Mouse (Mus musculus) limb, embryonic 13.5 days (tissue): Measurements from ENCODE around the gene Slc46a3. TPM values are rescaled to one million over a fixed set of nuclear protein-coding genes. Genes with fewer than 3 reads are reported as not detected.

Experiments
- ATAC-seq: fragments of 200-750 bp; cut with Nextera tagmentation; 2 replicates; pipeline ENCODE4 v1.8.0; 2017; ENCODE audit warnings: low read depth, moderate number of reproducible peaks, moderate TSS enrichment; ENCODE audit not compliant: low FRiP score
- H3K27ac ChIP-seq: fragments of 300-500 bp; sonication (generic); 2 replicates; pipeline ENCODE4 v1.5.1; 2015; ENCODE audit warnings: inconsistent platforms, mild to moderate bottlenecking, moderate library complexity
- H3K27me3 ChIP-seq: fragments of 300-500 bp; sonication (generic); 2 replicates; pipeline ENCODE4 v1.6.1; 2015; ENCODE audit warnings: mild to moderate bottlenecking, inconsistent platforms
- H3K36me3 ChIP-seq: fragments of 300-500 bp; sonication (generic); 2 replicates; pipeline ENCODE4 v1.6.1; 2015; ENCODE audit warnings: inconsistent platforms, mild to moderate bottlenecking, moderate library complexity
- H3K4me1 ChIP-seq: fragments of 300-500 bp; sonication (generic); 2 replicates; pipeline ENCODE4 v1.6.1; 2015; ENCODE audit warnings: inconsistent platforms
- H3K4me2 ChIP-seq: fragments of 300-500 bp; sonication (generic); replicated peaks from 2 replicates; pipeline ENCODE4 v1.6.1; 2015; ENCODE audit warnings: inconsistent platforms, mild to moderate bottlenecking, moderate library complexity
- H3K4me3 ChIP-seq: fragments of 300-500 bp; sonication (generic); 2 replicates; pipeline ENCODE4 v1.5.1; 2015; ENCODE audit warnings: moderate library complexity, mild to moderate bottlenecking, inconsistent platforms
- H3K9ac ChIP-seq: fragments of 300-500 bp; sonication (generic); 2 replicates; pipeline ENCODE4 v1.6.1; 2015; ENCODE audit warnings: mild to moderate bottlenecking, inconsistent platforms
- H3K9me3 ChIP-seq: fragments of 300-500 bp; sonication (generic); 2 replicates; pipeline ENCODE4 v1.6.1; 2016; ENCODE audit warnings: inconsistent platforms
- WGBS: fragments of 180-500 bp; shearing (Covaris S2); methylation state at CpG from one replicate; pipeline ENCODE4 v1.1.7; 2015; 5-methylcytosine and 5-hydroxymethylcytosine counted together
- polyA plus RNA-seq: library from polyadenylated mRNA; unstranded; fragments of >200 nt; fragmentation: Nextera tagmentation; extraction: Ambion mirVana; gene quantifications from 2 replicates; pipeline ENCODE4 v1.2.1, GENCODE M21; 2015

Gene Slc46a3
- polyA plus RNA-seq, 1 experiment from 2014 or later: 1.9 TPM

GRCm38 (mm10) chr5:147860449-147861261 lies 34.0 kb downstream of the Slc46a3 start, which contains the start of gene Pomp:
Pomp (plus strand) TSS chr5:147860461.
- Histone ChIP-seq H3K9ac (peak within 1 kb of the TSS; percentile 88), H3K27ac (peak within 1 kb of the TSS; percentile 63), H3K36me3 (peaks cover 35% of the 10 kb centered on the region), H3K4me3 (peak within 1 kb of the TSS; percentile 78), H3K4me2 (peak within 1 kb of the TSS; percentile 83), H3K4me1 (peaks cover 17% of the 10 kb centered on the region), H3K9me3 (no peaks in the 10 kb centered on the region), H3K27me3 (no peaks in the 10 kb centered on the region)
- peak; percentile 94 for ATAC-seq
- under 1% methylated on average over 68 of the region's 68 CpGs for WGBS

DNA sequence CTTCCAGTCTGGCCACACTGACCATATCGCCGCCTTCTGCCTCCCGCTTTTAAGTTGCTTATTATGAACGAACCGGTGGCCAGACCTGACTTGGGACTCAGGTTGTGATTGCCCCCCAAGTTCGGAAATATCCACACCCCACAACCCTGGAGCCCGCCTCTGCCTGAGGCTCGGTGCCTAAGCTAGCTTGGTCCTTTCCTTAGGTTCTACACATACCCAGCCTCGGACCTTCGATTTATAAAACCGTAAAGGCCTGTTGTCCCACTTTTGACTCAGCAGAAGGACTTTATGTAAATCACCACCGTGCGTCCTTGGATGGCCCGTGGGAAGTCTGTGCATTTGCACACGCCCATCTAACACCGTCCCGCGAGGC lies 34.6 kb downstream of the Slc46a3 start:
- Histone ChIP-seq H3K4me1 (peaks cover 17% of the 10 kb centered on the region), H3K27me3 (no peaks in the 10 kb centered on the region), H3K4me3 (peak overlapping the region; percentile 78), H3K27ac (peak overlapping the region; percentile 63), H3K4me2 (peak overlapping the region; percentile 83), H3K9me3 (no peaks in the 10 kb centered on the region), H3K36me3 (peaks cover 29% of the 10 kb centered on the region), H3K9ac (peak overlapping the region; percentile 88)
- ATAC-seq: peak; percentile 37; the same call in 1 of the 2 replicates
- under 1% methylated on average over 18 of the region's 18 CpGs for WGBS

- no peak overlapping the region for H3K4me2 ChIP-seq
- H3K4me1 ChIP-seq: 0 out of 2 replicates have a peak, but pooled peaks cover 4% of the 10 kb centered on the region
- no peaks in the 10 kb centered on the region for H3K9me3 ChIP-seq
- no peak for ATAC-seq
- no peaks in the 10 kb centered on the region for H3K36me3 ChIP-seq
- H3K4me3 ChIP-seq: no peak overlapping the region
- H3K27me3 ChIP-seq: peaks cover 2% of the 10 kb centered on the region; the same call in 1 of the 2 replicates
- 78% methylated on average over 7 of the region's 7 CpGs for WGBS
- H3K9ac ChIP-seq: no peak overlapping the region
- no peak overlapping the region for H3K27ac ChIP-seq
Measured at GRCm38 (mm10) chr5:147850194-147850593, 44.4 kb downstream of the Slc46a3 start.

DNA sequence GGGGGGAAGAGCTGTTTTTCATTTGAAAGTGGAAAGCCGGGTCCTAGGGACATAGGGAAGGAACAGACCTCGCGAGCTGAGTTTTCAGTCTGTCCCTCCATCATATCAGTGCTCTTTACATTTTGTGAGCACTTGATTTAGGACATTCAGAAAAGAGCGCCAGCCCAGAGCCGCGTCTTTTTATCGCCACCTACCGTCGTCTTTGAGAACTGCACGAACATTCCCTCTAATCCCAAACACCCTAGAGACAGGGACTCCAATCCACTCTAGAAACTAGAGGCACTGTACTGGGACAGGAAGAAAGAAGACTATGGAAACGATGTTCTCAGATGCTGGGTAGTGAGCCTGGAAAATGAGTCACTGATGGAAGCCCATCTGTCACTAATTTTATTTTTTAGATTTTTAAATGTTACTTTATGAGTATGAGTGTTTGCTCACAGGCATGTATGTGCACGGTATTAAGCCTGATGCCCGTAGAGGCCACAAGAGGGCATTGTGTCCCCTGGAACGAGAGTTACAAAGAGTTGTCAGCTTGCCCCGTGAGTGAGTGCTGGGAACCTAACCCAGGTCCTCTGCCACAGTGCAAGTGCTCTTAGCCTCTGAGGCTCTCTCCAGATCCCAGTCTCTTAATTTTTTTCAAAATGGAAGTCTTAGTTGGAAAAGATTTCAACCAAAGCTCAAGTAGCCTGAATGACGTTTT lies 46.3 kb downstream of the Slc46a3 start:
- Histone ChIP-seq H3K27me3 (peaks cover 2% of the 10 kb centered on the region; the same call in 1 of the 2 replicates), H3K4me1 (0 out of 2 replicates have a peak, but pooled peaks cover 4% of the 10 kb centered on the region), H3K9ac (no peak overlapping the region), H3K4me2 (peak overlapping the region; percentile 37), H3K27ac (no peak overlapping the region), H3K4me3 (no peak overlapping the region), H3K36me3 (no peaks in the 10 kb centered on the region), H3K9me3 (no peaks in the 10 kb centered on the region)
- ATAC-seq: 0 out of 2 replicates have a peak, but pooled peaks have one; percentile 11
- 22% methylated on average over 16 of the region's 16 CpGs for WGBS

DNA sequence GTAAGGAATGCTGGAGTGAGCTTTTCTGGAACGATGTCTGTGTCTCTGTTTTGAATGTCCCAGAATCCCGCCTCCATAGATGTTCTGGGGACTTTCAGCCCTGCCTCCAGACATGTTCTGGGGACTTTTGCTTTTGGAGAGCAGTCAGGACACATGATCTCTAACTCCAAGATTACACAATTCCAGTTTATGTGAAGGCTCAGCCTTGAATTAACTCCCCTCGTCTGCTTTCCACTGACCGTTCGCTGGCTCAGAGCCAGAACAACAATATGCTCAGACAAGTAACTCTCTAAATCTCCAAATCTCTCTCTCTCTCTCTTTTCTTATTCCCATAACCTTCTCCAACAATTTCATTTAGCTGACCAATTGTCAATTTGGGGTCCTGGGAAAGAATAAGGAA lies 47.3 kb downstream of the Slc46a3 start:
- ATAC-seq: no peak

DNA sequence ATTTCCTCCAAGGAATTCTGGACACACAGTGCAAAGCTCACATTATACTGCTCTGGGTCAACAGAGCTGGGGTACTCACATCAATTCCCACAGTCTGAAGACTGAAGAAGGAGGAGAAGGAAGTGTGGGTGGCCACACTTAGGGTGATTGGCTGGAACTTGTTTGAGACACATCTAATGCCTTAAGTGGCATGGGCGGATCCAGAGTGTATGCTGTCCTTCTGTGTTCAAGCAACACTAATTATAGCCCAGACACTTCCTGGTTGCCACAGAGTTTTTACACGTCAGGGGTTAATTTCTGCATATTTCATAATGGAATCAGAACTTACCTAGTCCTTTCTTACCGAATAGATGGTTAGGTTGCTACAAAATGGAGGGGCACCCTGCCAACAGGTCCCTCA lies 49.3 kb downstream of the Slc46a3 start:
- Histone ChIP-seq H3K4me3 (no peak overlapping the region), H3K36me3 (no peaks in the 10 kb centered on the region), H3K27ac (no peak overlapping the region), H3K4me1 (0 out of 2 replicates have a peak, but pooled peaks cover 4% of the 10 kb centered on the region), H3K27me3 (peaks cover 2% of the 10 kb centered on the region; the same call in 1 of the 2 replicates), H3K9ac (no peak overlapping the region), H3K4me2 (no peak overlapping the region), H3K9me3 (no peaks in the 10 kb centered on the region)
- no peak for ATAC-seq
- WGBS: 60% methylated on average over 3 of the region's 3 CpGs

More for the DNA sequence above, 47.3 kb downstream of the Slc46a3 start:
- Histone ChIP-seq H3K27me3 (peaks cover 2% of the 10 kb centered on the region; the same call in 1 of the 2 replicates), H3K9me3 (no peaks in the 10 kb centered on the region), H3K4me1 (0 out of 2 replicates have a peak, but pooled peaks cover 4% of the 10 kb centered on the region), H3K9ac (no peak overlapping the region), H3K4me2 (no peak overlapping the region), H3K4me3 (no peak overlapping the region), H3K27ac (no peak overlapping the region), H3K36me3 (no peaks in the 10 kb centered on the region)
- WGBS: 53% methylated on average over 5 of the region's 5 CpGs

DNA sequence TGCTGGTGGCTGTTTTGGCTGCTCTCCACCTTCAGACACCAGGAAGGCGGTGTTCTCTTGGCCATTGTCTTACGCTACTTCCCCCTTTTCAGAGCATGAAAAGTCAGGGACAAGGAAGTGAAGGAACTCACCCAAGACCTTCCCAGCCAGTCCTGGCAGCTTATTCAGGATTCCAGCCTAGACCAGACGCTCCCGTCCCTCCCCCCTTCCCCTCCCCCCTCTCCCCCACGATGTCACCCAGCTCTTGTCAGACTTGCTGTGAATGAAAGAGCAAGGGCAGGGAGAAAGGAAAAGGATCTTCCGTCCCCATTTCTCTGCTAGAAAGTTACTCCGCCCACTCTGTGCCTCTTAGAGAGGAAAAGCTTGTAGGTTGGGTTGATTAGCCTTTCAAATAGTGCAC lies 51.3 kb downstream of the Slc46a3 start:
- ATAC-seq: no peak
- H3K4me3 ChIP-seq: no peak overlapping the region
- no peaks in the 10 kb centered on the region for H3K36me3 ChIP-seq
- H3K4me1 ChIP-seq: 0 out of 2 replicates have a peak, but pooled peaks cover 4% of the 10 kb centered on the region
- 58% methylated on average over 7 of the region's 7 CpGs for WGBS
- no peak overlapping the region for H3K27ac ChIP-seq
- no peak overlapping the region for H3K9ac ChIP-seq
- no peaks in the 10 kb centered on the region for H3K9me3 ChIP-seq
- H3K27me3 ChIP-seq: no peaks in the 10 kb centered on the region; the same call in 1 of the 2 replicates
- H3K4me2 ChIP-seq: no peak overlapping the region

GRCm38 (mm10) chr5:147839418-147839817 lies 55.2 kb downstream of the Slc46a3 start:
- ATAC-seq: no peak
- no peak overlapping the region for H3K27ac ChIP-seq
- 0 out of 2 replicates have a peak, but pooled peaks cover 2% of the 10 kb centered on the region for H3K4me1 ChIP-seq
- H3K36me3 ChIP-seq: no peaks in the 10 kb centered on the region
- 79% methylated on average over 12 of the region's 12 CpGs for WGBS
- H3K9ac ChIP-seq: no peak overlapping the region
- H3K4me3 ChIP-seq: no peak overlapping the region
- peaks cover 15% of the 10 kb centered on the region for H3K27me3 ChIP-seq
- no peaks in the 10 kb centered on the region for H3K9me3 ChIP-seq
- H3K4me2 ChIP-seq: no peak overlapping the region

- Histone ChIP-seq H3K9ac (peak overlapping the region; percentile 21; the same call in 1 of the 2 replicates), H3K27ac (no peak overlapping the region), H3K9me3 (no peaks in the 10 kb centered on the region), H3K36me3 (no peaks in the 10 kb centered on the region), H3K27me3 (peaks cover 18% of the 10 kb centered on the region), H3K4me3 (no peak overlapping the region), H3K4me1 (0 out of 2 replicates have a peak, but pooled peaks cover 2% of the 10 kb centered on the region), H3K4me2 (peak overlapping the region; percentile 34; the same call in 1 of the 2 replicates)
- ATAC-seq: no peak
- WGBS: 6% methylated on average over 17 of the region's 17 CpGs
Measured at GRCm38 (mm10) chr5:147834841-147835500, 59.6 kb downstream of the Slc46a3 start.

DNA sequence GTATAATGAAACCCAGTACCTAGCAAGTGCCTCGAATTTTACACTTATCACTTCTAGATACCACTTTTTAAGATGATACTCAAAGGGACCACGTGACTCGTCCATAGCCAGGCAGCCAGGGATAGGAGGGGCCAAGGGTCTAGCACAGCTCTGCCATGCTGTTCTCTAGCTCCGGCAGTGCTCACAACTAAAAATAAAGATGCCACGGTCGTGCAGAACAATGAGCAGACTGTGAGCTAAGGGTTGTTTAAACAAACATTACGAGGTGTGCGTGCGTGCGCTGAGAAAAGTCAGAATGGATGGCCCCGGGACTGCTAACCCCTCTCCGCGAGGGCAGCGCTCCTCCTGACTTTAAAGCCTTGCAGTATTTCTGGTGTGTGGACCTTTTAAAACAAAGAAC lies 61.8 kb downstream of the Slc46a3 start:
- ATAC-seq: no peak
- H3K27me3 ChIP-seq: peaks cover 18% of the 10 kb centered on the region
- no peak overlapping the region for H3K4me3 ChIP-seq
- H3K36me3 ChIP-seq: no peaks in the 10 kb centered on the region
- WGBS: 50% methylated on average over 14 of the region's 14 CpGs
- H3K27ac ChIP-seq: no peak overlapping the region
- H3K4me1 ChIP-seq: 0 out of 2 replicates have a peak, but pooled peaks cover 2% of the 10 kb centered on the region
- no peaks in the 10 kb centered on the region for H3K9me3 ChIP-seq
- no peak overlapping the region for H3K4me2 ChIP-seq
- H3K9ac ChIP-seq: no peak overlapping the region

DNA sequence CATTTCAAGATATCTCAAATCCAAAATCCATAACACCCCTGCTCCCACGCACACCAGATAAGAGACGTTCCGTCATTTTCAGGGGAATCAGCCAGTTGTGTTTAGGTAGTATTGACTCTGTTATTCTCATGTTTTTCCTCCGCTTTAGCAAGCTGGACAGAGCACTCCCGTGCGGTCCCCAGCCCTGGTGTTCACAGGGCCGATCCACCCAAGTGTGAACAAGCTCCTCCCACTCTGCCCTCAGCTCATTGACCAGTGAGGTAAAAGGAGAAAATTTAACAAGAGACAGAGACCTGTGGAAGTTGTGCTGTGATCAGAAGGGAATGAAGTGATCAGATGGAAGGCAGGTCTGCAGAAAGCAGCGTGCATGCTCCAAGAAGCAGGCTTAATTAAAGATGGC lies 65.8 kb downstream of the Slc46a3 start:
- peaks cover under 1% of the 10 kb centered on the region; the same call in 1 of the 2 replicates for H3K27me3 ChIP-seq
- H3K9me3 ChIP-seq: no peaks in the 10 kb centered on the region
- H3K36me3 ChIP-seq: no peaks in the 10 kb centered on the region
- no peak overlapping the region for H3K27ac ChIP-seq
- H3K9ac ChIP-seq: no peak overlapping the region
- WGBS: 82% methylated on average over 8 of the region's 8 CpGs
- peaks cover 4% of the 10 kb centered on the region; the same call in 1 of the 2 replicates for H3K4me1 ChIP-seq
- H3K4me3 ChIP-seq: no peak overlapping the region
- H3K4me2 ChIP-seq: no peak overlapping the region
- ATAC-seq: no peak
